Mouse (Mus musculus) thymus, adult 2 months (tissue): ENCODE results near the gene Egflam.

ENCODE experiments used
- CTCF ChIP-seq: fragments of 200-500 bp; IDR thresholded peaks from 2 replicates; pipeline ENCODE4 v1.5.1; 2012; ENCODE audit warnings: mild to moderate bottlenecking, control low read depth, low read length, moderate library complexity, borderline replicate concordance; ENCODE audit not compliant: control insufficient read depth, poor library complexity, insufficient read depth; ENCODE audit errors: extremely low read depth
- POLR2A ChIP-seq: fragments of 200-500 bp; IDR thresholded peaks from 2 replicates; pipeline ENCODE4 v1.6.1; 2012; ENCODE audit warnings: mild to moderate bottlenecking, low read length, control low read depth, moderate library complexity; ENCODE audit not compliant: control insufficient read depth, poor library complexity, insufficient read depth; ENCODE audit errors: extremely low read depth

DNA sequence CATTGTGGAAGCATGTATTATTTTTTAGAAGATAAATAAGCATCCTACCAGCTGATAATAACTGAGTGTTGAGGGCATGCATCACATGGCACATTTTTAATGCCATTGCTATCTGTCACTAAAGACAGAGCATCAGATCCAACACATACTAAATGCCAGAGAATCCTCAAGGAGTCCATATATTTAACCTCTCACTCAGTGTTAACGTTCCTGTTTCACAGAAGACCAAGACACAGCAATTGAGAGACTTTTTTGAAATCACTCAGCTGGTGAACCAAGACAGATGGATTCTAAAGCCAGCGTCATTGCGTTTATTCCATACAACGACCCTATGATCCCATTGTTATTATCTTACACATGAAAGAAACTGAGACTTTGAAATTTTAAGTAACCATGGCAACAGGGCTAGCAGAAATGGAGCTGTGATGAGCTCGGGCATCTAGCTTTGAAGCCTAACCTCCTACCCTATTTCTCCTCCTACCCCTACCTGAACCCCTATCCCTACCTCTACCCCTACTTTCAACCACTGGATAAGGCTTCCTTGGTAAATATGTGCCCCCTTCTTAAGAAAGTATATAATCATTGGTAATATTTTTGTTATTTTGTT, 57.4 kb downstream of the Egflam start:
- TF ChIP-seq POLR2A (no peak), CTCF (no peak)
